ENCODE assay signal across 8 mouse cellular contexts in the genomic region with DNA sequence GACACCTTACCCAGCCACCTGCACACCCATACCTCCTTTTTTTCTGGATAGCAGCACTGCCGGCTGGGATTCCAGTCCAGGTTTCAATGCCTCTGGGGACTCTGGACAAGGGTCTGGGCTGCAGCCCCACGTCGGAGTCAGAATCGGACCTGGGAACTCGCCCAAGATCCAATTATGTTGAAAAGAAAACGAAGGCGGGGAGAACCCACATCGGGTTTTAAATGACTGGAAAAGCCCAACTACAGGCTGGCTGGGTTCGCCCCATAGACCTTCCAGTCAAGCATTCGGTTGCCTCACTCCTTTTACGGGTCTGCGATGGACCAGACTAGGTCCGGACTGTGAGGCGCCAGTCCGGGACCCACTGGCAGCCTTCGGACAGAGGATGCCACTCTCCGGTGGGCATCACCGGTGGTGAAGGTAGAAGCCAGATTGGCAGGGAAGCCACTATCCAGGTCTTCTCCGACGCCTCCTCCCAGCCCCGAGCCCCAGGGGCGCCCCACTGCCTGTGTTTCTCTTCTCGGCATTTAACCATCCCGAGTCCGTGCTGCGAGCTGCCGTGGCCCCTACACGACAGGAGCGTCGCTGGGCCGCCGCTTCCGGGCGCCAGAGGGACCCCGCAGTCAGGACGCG. TPM values are rescaled to one million over a fixed set of nuclear protein-coding genes. Genes with fewer than 3 reads are reported as not detected.
A peak's percentile ranks its signal among the peaks of the same experiment; 100 is the strongest.
DNase-seq lines count a peak whose midpoint lies in the region; ATAC-seq and TF ChIP-seq lines count a peak whose summit lies in the region.

No protein-coding gene starts in this region.

- DNase-seq in layer of hippocampus, adult 11-12 months (ENCODE audit: low spot score) = peak; percentile 15
- no peak for DNase-seq in layer of hippocampus, postnatal 14 days (ENCODE audit: low spot score in 2 of 2)
- DNase-seq in cerebellum, postnatal 10 days = peak; percentile 40 to 64
- DNase-seq in liver, embryonic 14.5 days (ENCODE audit: low read depth in 3 of 3, low spot score in 3 of 3) = no peak
- no peak for DNase-seq in spleen, postnatal 4 days (ENCODE audit: low spot score in 2 of 2)
- no peak for DNase-seq in adrenal gland, postnatal 25 days

- H3K4me1 ChIP-seq in forebrain, embryonic 13.5 days = peaks cover 86% of the 10 kb centered on the region
- H3K4me1 ChIP-seq in liver, embryonic 14.5 days (replicated peaks; ENCODE audit: control insufficient read depth in 2 of 2, insufficient read depth in 2 of 2, low read length in 1 of 2) = peaks cover 0 to 4% of the 10 kb centered on the region in 2 experiments; a peak in 2 of 4 replicates

- H3K9me3 ChIP-seq in forebrain, embryonic 13.5 days (replicated peaks) = no peaks in the 10 kb centered on the region
- H3K9me3 ChIP-seq in liver, embryonic 14.5 days (ENCODE audit: control insufficient read depth, low read length) = no peaks in the 10 kb centered on the region

- TF ChIP-seq CTCF in liver, embryonic 14.5 days (IDR thresholded peaks at IDR 0.05; ENCODE audit: low read depth) = 0 out of 2 replicates have a peak, but pooled peaks have one; percentile 5

- H3K36me3 ChIP-seq in forebrain, embryonic 13.5 days (ENCODE audit: poor library complexity, severe bottlenecking) = no peaks in the 10 kb centered on the region
- no peaks in the 10 kb centered on the region for H3K36me3 ChIP-seq in liver, embryonic 14.5 days (replicated peaks; ENCODE audit: control insufficient read depth, insufficient read depth, low read depth)

- TF ChIP-seq EP300 in liver, embryonic 14.5 days (IDR thresholded peaks at IDR 0.05; ENCODE audit: low read depth) = no peak

- peak overlapping the region; percentile 67 for H3K4me3 ChIP-seq in forebrain, embryonic 13.5 days
- H3K4me3 ChIP-seq in liver, embryonic 14.5 days (ENCODE audit: insufficient read depth in 1 of 2, low read depth in 2 of 2, low read length in 2 of 2) = peak overlapping the region in 1 of 2 experiments; percentile 29; a peak in 1 of 4 replicates

- H3K27me3 ChIP-seq in forebrain, embryonic 13.5 days = peaks cover 78% of the 10 kb centered on the region
- peaks cover 69% of the 10 kb centered on the region for H3K27me3 ChIP-seq in liver, embryonic 14.5 days (ENCODE audit: control insufficient read depth, insufficient read depth, low read length)

- no peak overlapping the region for H3K27ac ChIP-seq in forebrain, embryonic 13.5 days
- H3K27ac ChIP-seq in liver, embryonic 14.5 days = no peak overlapping the region

- peak overlapping the region; percentile 100 for H3K4me2 ChIP-seq in forebrain, embryonic 13.5 days
- peak overlapping the region; percentile 39 for H3K4me2 ChIP-seq in liver, embryonic 14.5 days (ENCODE audit: low read depth)

- peak overlapping the region; percentile 56 for H3K9ac ChIP-seq in forebrain, embryonic 13.5 days
- H3K9ac ChIP-seq in liver, embryonic 14.5 days (replicated peaks) = no peak overlapping the region

- under 1% methylated on average over 37 of the region's 37 CpGs for WGBS in forebrain, embryonic 13.5 days
- 4% methylated on average over 37 of the region's 37 CpGs for WGBS in liver, embryonic 14.5 days (ENCODE audit: insufficient replicate concordance)

- ATAC-seq in forebrain, embryonic 13.5 days = no peak
- no peak for ATAC-seq in liver, embryonic 14.5 days (ENCODE audit: insufficient read depth)
- ATAC-seq in granulocyte monocyte progenitor cell, adult 5-6 weeks (replicated peaks; ENCODE audit: poor library complexity, severe bottlenecking) = no peak

RNA-seq across cellular contexts. Expression of a gene that starts 1.3 kb away (rescaled TPM):
- total RNA-seq in layer of hippocampus, postnatal 14 days (2021) = 100 to 1,000 TPM; 297 to 306 TPM
- polyA plus RNA-seq in forebrain, embryonic 13.5 days (2015; fragmentation: Nextera tagmentation; extraction: Ambion mirVana) = 4.1 and 4.7 TPM in 2 replicates
- 0.01 TPM in 1 of 2 replicates, not detected in the other for polyA plus RNA-seq in liver, embryonic 14.5 days (2012; rRNA removed)
- polyA plus RNA-seq in liver, embryonic 14.5 days (2014; fragmentation: Nextera tagmentation; extraction: Ambion mirVana) = 0.06 TPM in 1 of 2 replicates, not detected in the other
- not detected in 2 replicates for total RNA-seq in granulocyte monocyte progenitor cell, adult 5-6 weeks (2014; fragmentation: Nextera tagmentation)
- total RNA-seq in granulocyte monocyte progenitor cell, adult 5-6 weeks (2017) = not detected in 2 replicates
- 2.1 and 2.9 TPM in 2 replicates for total RNA-seq in adrenal gland, postnatal 25 days (2021)

RNA-seq across cellular contexts. Expression of a gene that starts 53.8 kb away (rescaled TPM):
- 10 to 100 TPM; 53.4 to 54.1 TPM for total RNA-seq in layer of hippocampus, postnatal 14 days (2021)
- 9.2 and 10.2 TPM in 2 replicates for polyA plus RNA-seq in forebrain, embryonic 13.5 days (2015; fragmentation: Nextera tagmentation; extraction: Ambion mirVana)
- 5.7 and 5.8 TPM in 2 replicates for polyA plus RNA-seq in liver, embryonic 14.5 days (2012; rRNA removed)
- polyA plus RNA-seq in liver, embryonic 14.5 days (2014; fragmentation: Nextera tagmentation; extraction: Ambion mirVana) = 3.7 and 4.1 TPM in 2 replicates
- 23.8 and 33.0 TPM in 2 replicates for total RNA-seq in granulocyte monocyte progenitor cell, adult 5-6 weeks (2014; fragmentation: Nextera tagmentation)
- 13.7 and 20.9 TPM in 2 replicates for total RNA-seq in granulocyte monocyte progenitor cell, adult 5-6 weeks (2017)
- total RNA-seq in adrenal gland, postnatal 25 days (2021) = 50.8 and 62.6 TPM in 2 replicates

RNA-seq across cellular contexts. Expression of a gene that starts 57.7 kb away (rescaled TPM):
- 10 to 100 TPM; 26.3 to 27.7 TPM for total RNA-seq in layer of hippocampus, postnatal 14 days (2021)
- polyA plus RNA-seq in forebrain, embryonic 13.5 days (2015; fragmentation: Nextera tagmentation; extraction: Ambion mirVana) = 18.7 TPM in 2 replicates
- 3.9 and 4.3 TPM in 2 replicates for polyA plus RNA-seq in liver, embryonic 14.5 days (2012; rRNA removed)
- 5.0 and 5.1 TPM in 2 replicates for polyA plus RNA-seq in liver, embryonic 14.5 days (2014; fragmentation: Nextera tagmentation; extraction: Ambion mirVana)
- total RNA-seq in granulocyte monocyte progenitor cell, adult 5-6 weeks (2014; fragmentation: Nextera tagmentation) = 5.5 and 10.3 TPM in 2 replicates
- total RNA-seq in granulocyte monocyte progenitor cell, adult 5-6 weeks (2017) = 14.2 and 21.0 TPM in 2 replicates
- 18.7 and 28.9 TPM in 2 replicates for total RNA-seq in adrenal gland, postnatal 25 days (2021)

Comparison
In these comparisons a context has a peak if more than half of its experiments do, and no peak if none do; other contexts are left out.
1. DNase-seq: peak in layer of hippocampus, adult 11-12 months (single experiment) and cerebellum, postnatal 10 days (2 of 2); none in layer of hippocampus, postnatal 14 days (0 of 2), liver, embryonic 14.5 days (0 of 3), spleen, postnatal 4 days (0 of 2) and adrenal gland, postnatal 25 days (single experiment).
2. RNA of a gene that starts 1.3 kb away (total RNA-seq): 297 to 306 TPM in layer of hippocampus, postnatal 14 days; 2.1 to 2.9 TPM in adrenal gland, postnatal 25 days and not detected in granulocyte monocyte progenitor cell, adult 5-6 weeks; every median in the first group is over 10 times any median in the second.